Mouse (Mus musculus) kidney, embryonic 14.5 days (tissue): ENCODE measurements around the gene Tmem230. TPM values are rescaled to one million over a fixed set of nuclear protein-coding genes. Genes with fewer than 3 reads are reported as not detected.

ENCODE experiments used
- ATAC-seq: fragments of 200-750 bp; cut with Nextera tagmentation; 2 replicates; pipeline ENCODE4 v1.8.0; 2017; ENCODE audit warnings: moderate number of reproducible peaks, mild to moderate bottlenecking, moderate TSS enrichment, moderate library complexity; ENCODE audit not compliant: low FRiP score, low TSS enrichment
- H3K27ac ChIP-seq: fragments of 300-500 bp; sonication (generic); 2 replicates; pipeline ENCODE4 v1.5.1; 2014; ENCODE audit warnings: low read depth, mild to moderate bottlenecking, low read length, moderate library complexity, mixed read lengths
- H3K27me3 ChIP-seq: fragments of 300-500 bp; sonication (generic); 2 replicates; pipeline ENCODE4 v1.6.1; 2014; ENCODE audit warnings: mild to moderate bottlenecking, low read length; ENCODE audit not compliant: control insufficient read depth, insufficient read depth
- H3K36me3 ChIP-seq: fragments of 300-500 bp; sonication (generic); 2 replicates; pipeline ENCODE4 v1.6.1; 2014; ENCODE audit warnings: low read length, mixed read lengths; ENCODE audit not compliant: control insufficient read depth, insufficient read depth
- H3K4me1 ChIP-seq: fragments of 300-500 bp; sonication (generic); 2 replicates; pipeline ENCODE4 v1.6.1; 2014; ENCODE audit warnings: low read length, mixed read lengths; ENCODE audit not compliant: control insufficient read depth, insufficient read depth
- H3K4me2 ChIP-seq: fragments of 300-500 bp; sonication (generic); replicated peaks from 2 replicates; pipeline ENCODE4 v1.6.1; 2014; ENCODE audit warnings: low read depth, mild to moderate bottlenecking, low read length
- H3K4me3 ChIP-seq: fragments of 300-500 bp; sonication (generic); 2 replicates; pipeline ENCODE4 v1.5.1; 2014; ENCODE audit warnings: mild to moderate bottlenecking, low read length
- H3K9ac ChIP-seq: fragments of 300-500 bp; sonication (generic); 2 replicates; pipeline ENCODE4 v1.6.1; 2014; ENCODE audit warnings: low read depth, mild to moderate bottlenecking, low read length, moderate library complexity
- H3K9me3 ChIP-seq: fragments of 300-500 bp; sonication (generic); 2 replicates; pipeline ENCODE4 v1.6.1; 2016; ENCODE audit warnings: low read length; ENCODE audit not compliant: control insufficient read depth
- WGBS: fragments of 180-500 bp; shearing (Covaris S2); extraction: QIAGEN DNeasy Blood & Tissue Kit; methylation state at CpG from one replicate; pipeline ENCODE4 v1.1.7; 2014; 5-methylcytosine and 5-hydroxymethylcytosine counted together
- polyA plus RNA-seq: library from polyadenylated mRNA; unstranded; fragments of >200 nt; fragmentation: Nextera tagmentation; extraction: Ambion mirVana; gene quantifications from 2 replicates; pipeline ENCODE4 v1.2.1, GENCODE M21; 2014

Tmem230 gene
- polyA plus RNA-seq, 1 experiment from 2014 or later, result 47.3 TPM

- Histone ChIP-seq H3K4me1 (no peaks in the 10 kb centered on the region), H3K4me3 (no peak overlapping the region), H3K27ac (no peak overlapping the region), H3K27me3 (no peaks in the 10 kb centered on the region), H3K4me2 (no peak overlapping the region), H3K36me3 (no peaks in the 10 kb centered on the region), H3K9me3 (no peaks in the 10 kb centered on the region), H3K9ac (no peak overlapping the region)
- 50% methylated on average over 11 of the region's 11 CpGs for WGBS
- ATAC-seq, result no peak
Observed at GRCm38 (mm10) chr2:132221611-132222073, 26.0 kb downstream of the Tmem230 start.

GRCm38 (mm10) chr2:132211995-132212656, 35.5 kb downstream of the Tmem230 start:
- no peak overlapping the region for H3K27ac ChIP-seq
- H3K9ac ChIP-seq, result no peak overlapping the region
- ATAC-seq, result no peak
- no peaks in the 10 kb centered on the region for H3K4me1 ChIP-seq
- H3K36me3 ChIP-seq, result no peaks in the 10 kb centered on the region
- H3K27me3 ChIP-seq, result no peaks in the 10 kb centered on the region
- 92% methylated on average over 5 of the region's 5 CpGs for WGBS
- H3K4me2 ChIP-seq, result no peak overlapping the region
- no peaks in the 10 kb centered on the region for H3K9me3 ChIP-seq
- H3K4me3 ChIP-seq, result no peak overlapping the region

- H3K9ac ChIP-seq, result no peak overlapping the region
- no peaks in the 10 kb centered on the region for H3K36me3 ChIP-seq
- H3K4me3 ChIP-seq, result no peak overlapping the region
- H3K4me1 ChIP-seq, result no peaks in the 10 kb centered on the region
- no peak overlapping the region for H3K27ac ChIP-seq
- no peaks in the 10 kb centered on the region for H3K9me3 ChIP-seq
- ATAC-seq, result no peak
- no peak overlapping the region for H3K4me2 ChIP-seq
- WGBS, result 90% methylated on average over 9 of the region's 9 CpGs
- H3K27me3 ChIP-seq, result no peaks in the 10 kb centered on the region
Observed at GRCm38 (mm10) chr2:132210806-132211312, 36.7 kb downstream of the Tmem230 start.

- H3K27me3 ChIP-seq, result no peaks in the 10 kb centered on the region
- H3K9me3 ChIP-seq, result no peaks in the 10 kb centered on the region
- H3K36me3 ChIP-seq, result no peaks in the 10 kb centered on the region
- no peak overlapping the region for H3K4me3 ChIP-seq
- no peak overlapping the region for H3K27ac ChIP-seq
- WGBS, result 81% methylated on average over 8 of the region's 8 CpGs
- no peak for ATAC-seq
- no peak overlapping the region for H3K4me2 ChIP-seq
- H3K9ac ChIP-seq, result no peak overlapping the region
- no peaks in the 10 kb centered on the region for H3K4me1 ChIP-seq
Observed at GRCm38 (mm10) chr2:132208246-132208881, 39.2 kb downstream of the Tmem230 start.

GRCm38 (mm10) chr2:132206316-132206881, 41.2 kb downstream of the Tmem230 start:
- Histone ChIP-seq H3K9ac (no peak overlapping the region), H3K27me3 (no peaks in the 10 kb centered on the region), H3K36me3 (no peaks in the 10 kb centered on the region), H3K4me3 (no peak overlapping the region), H3K4me1 (no peaks in the 10 kb centered on the region), H3K27ac (no peak overlapping the region), H3K9me3 (no peaks in the 10 kb centered on the region), H3K4me2 (no peak overlapping the region)
- no peak for ATAC-seq
- 92% methylated on average over 16 of the region's 16 CpGs for WGBS

- Histone ChIP-seq H3K36me3 (no peaks in the 10 kb centered on the region), H3K9me3 (no peaks in the 10 kb centered on the region), H3K27me3 (no peaks in the 10 kb centered on the region), H3K4me2 (no peak overlapping the region), H3K4me1 (no peaks in the 10 kb centered on the region), H3K27ac (no peak overlapping the region), H3K9ac (no peak overlapping the region), H3K4me3 (no peak overlapping the region)
- 65% methylated on average over 4 of the region's 4 CpGs for WGBS
- ATAC-seq, result no peak
Observed at GRCm38 (mm10) chr2:132205549-132205948, 42.1 kb downstream of the Tmem230 start.

GRCm38 (mm10) chr2:132203773-132204172, 43.8 kb downstream of the Tmem230 start:
- H3K4me1 ChIP-seq, result no peaks in the 10 kb centered on the region
- H3K36me3 ChIP-seq, result no peaks in the 10 kb centered on the region
- H3K9me3 ChIP-seq, result no peaks in the 10 kb centered on the region
- no peaks in the 10 kb centered on the region for H3K27me3 ChIP-seq
- H3K9ac ChIP-seq, result no peak overlapping the region
- no peak overlapping the region for H3K4me3 ChIP-seq
- H3K27ac ChIP-seq, result no peak overlapping the region
- 80% methylated on average over 3 of the region's 3 CpGs for WGBS
- ATAC-seq, result no peak
- H3K4me2 ChIP-seq, result no peak overlapping the region

- Histone ChIP-seq H3K4me3 (no peak overlapping the region), H3K9ac (no peak overlapping the region), H3K27ac (no peak overlapping the region), H3K4me2 (no peak overlapping the region), H3K36me3 (no peaks in the 10 kb centered on the region), H3K4me1 (no peaks in the 10 kb centered on the region), H3K9me3 (no peaks in the 10 kb centered on the region), H3K27me3 (no peaks in the 10 kb centered on the region)
- 80% methylated on average over 3 of the region's 3 CpGs for WGBS
- ATAC-seq, result no peak
Observed at GRCm38 (mm10) chr2:132203186-132203585, 44.4 kb downstream of the Tmem230 start.
